Mouse (Mus musculus) cerebellum, adult 18-20 months (tissue): ENCODE measurements around the gene Dao.

Source experiments
- DNase-seq, 2 experiments: peaks; one replicate each; pipeline ENCODE4 v3.0.0; 2021

Gene Dao

DNA sequence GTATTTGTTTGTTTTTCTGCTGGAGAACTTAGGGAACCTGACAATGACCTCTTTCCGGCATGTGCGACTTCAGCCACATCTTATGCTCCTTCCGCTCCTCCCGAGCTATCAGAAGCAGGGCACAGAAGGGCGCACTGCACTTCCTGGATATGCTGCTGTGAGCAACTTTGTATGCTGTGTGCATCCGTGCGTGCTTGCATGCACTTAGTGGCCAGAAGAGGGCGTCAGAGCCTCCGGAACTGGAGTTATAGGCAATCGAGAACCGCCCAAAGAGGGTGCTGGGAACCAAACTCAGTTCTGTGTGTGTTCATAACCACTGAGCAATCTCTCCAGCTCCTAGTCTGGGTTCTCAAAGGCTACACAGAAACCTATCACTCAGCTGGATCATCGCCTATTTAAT, 27.1 kb downstream of the Dao start:
- DNase-seq: no peak

DNA sequence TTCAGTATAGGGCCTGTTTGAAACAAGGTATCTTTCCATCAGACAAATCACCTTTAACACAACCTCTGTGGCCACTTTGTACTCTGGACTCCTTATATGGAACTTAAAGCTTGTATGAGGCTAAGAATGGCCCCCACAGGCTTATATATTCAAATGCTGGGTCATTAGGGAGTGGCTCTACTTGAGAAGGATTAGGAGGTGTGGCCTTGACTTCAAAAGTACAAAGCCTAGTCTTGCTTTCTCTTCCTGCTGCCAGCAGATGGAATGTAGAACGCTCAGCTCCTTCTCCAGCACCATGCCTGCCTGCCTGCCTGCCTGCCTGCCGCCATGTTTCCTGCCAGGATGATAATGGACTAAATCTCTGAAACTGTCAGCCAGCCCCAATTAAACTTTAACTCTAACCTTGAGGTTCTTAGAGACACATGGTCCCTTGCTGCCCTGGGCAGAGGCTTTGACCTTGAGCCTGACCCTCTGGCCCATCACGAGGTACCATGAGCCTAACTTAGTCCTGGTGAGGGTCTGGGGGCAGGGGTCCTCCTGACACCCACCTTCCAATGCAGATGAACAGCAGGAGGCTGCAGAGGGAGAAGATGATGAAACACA, 28.8 kb downstream of the Dao start:
- DNase-seq: no peak

GRCm38 (mm10) chr5:114034393-114034792, 30.9 kb downstream of the Dao start:
- DNase-seq: no peak

- peak; percentile 41 to 49 for DNase-seq
Measured at GRCm38 (mm10) chr5:114035111-114035510, 31.6 kb downstream of the Dao start.

DNA sequence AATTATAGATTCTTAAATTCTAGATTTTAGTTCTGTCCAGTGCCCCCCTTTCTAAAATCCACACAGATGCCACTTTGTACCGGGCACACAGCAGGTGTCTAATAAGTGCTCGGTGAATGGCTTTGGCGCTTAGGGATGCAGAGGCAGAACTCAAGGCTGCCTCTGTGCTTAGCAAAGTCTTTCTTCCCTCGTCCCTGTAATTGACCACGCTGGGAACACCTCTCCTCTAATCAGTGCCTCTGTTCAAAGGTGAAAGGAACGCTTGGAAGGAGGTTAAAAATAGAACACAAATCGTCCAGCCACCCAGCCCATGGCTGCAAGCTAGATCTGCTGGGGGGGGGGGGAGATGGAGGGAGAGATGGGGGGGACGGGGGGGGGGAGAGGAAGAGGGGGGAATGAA, 37.0 kb downstream of the Dao start:
- no peak for DNase-seq

DNA sequence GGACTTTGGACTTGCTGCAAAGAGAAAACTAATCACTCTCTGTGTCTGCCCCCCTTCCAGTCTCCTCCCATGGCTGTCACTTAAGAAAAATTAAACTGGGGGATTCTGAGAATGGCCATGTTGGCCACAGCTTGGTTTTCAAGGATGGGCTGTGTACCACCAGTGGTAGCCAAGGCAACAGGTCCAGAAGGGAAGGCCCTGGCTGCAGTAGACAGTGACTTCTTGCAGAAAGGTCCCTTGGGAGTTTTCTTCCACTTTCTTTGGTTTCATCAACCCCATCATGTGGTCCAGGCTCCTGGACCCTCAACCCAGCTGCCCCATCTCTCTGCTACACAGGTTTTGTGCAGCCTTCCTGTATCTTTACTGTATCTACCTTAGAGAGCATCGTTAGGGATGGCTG, 37.4 kb downstream of the Dao start:
- DNase-seq: no peak

- DNase-seq: no peak
Measured at GRCm38 (mm10) chr5:114041327-114041930, 37.9 kb downstream of the Dao start.

- DNase-seq: no peak
Measured at GRCm38 (mm10) chr5:114043800-114044199, 40.3 kb downstream of the Dao start.

GRCm38 (mm10) chr5:114045134-114045533, 41.6 kb downstream of the Dao start:
- no peak for DNase-seq

DNA sequence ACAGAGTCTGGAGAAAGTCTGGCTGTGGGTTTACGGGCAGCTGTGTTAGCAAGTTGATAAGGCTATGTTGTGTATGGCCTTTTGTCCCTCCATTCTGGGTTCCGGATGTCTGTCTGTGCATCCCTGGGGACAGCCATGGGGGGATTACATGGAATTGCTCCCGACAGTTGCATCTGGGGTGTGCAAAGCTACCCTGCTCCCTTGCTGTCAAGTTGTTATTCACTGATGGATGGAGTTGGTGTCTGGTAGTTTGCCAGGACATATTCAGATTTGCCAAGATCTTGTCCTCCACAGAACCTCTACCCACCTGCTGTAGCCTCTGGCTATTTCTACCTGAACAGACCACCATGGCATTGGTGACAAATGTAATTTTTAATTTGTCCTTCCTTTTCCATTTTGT, 42.6 kb downstream of the Dao start:
- DNase-seq: no peak

- DNase-seq: no peak
Measured at GRCm38 (mm10) chr5:114046604-114047003, 43.1 kb downstream of the Dao start.

DNA sequence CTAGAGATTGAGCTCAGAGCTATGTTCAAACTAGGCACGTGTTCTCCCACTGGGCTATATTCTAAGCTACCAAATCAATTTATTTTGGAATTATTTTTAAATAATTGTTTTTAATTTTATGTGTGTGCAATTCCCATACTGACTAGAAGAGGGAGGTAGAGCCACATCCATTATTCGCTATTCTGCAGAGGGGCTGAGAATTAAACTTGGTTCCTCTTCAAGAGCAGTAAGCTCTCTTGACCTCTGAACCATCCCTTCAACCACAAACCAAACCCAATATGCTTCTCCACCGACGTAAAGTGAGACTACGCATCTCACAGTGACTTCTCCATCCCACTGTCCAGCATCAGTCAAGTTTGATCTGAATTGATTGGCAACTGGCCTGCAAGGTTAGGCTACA, 43.7 kb downstream of the Dao start:
- no peak for DNase-seq

DNA sequence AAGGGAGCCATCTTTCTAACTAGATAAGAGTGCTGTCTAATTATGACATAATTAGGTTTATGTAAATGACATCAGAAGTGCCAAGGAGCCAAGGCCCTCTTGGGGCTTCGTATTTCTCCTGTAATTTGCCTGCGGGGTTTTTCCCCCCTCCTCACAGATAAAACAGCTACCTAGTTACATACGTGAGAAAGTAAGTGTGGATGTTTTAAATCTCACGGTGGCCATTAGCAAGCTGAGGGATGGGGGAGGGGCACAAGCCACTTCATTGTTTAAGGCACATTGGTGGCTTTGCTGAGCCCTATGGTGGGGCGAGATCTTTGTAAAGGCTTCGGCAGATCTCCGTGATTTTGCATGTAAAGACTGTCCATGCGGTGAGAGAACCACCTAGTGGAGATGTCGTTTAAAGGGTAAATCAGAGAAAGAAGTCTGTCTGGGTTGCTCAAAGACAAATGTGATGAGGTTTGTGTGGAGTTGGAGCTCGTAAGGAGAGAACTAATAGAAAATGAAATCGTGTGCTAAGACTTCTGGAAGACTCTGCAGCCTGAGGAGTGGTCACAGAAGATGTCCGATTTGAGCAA, 45.3 kb downstream of the Dao start:
- no peak for DNase-seq

- DNase-seq: peak; percentile 64 to 81
Measured at GRCm38 (mm10) chr5:114052246-114052761, 48.8 kb downstream of the Dao start.

- peak; percentile 33 to 40 for DNase-seq
Measured at GRCm38 (mm10) chr5:114057129-114057731, 53.7 kb downstream of the Dao start.

DNA sequence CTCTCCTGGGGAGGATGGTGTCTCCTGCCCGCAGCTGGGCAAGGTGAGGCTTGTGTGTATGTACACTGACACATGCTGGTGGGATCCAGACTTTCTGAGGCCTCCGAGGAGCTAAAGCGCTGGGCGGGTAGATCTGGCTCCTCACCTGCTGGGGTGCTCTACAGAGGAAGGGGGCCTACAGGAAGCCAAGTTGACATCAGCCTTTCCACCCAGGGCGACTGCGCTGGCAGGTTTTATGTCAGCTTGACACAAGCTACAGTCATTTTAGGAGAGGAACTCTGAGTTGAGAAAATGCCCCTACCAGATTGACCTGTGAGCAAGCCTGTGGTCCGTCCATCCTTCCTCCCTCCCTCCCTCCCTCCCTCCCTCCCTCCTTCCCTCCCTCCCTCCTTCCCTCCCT, 58.2 kb downstream of the Dao start:
- no peak for DNase-seq

DNA sequence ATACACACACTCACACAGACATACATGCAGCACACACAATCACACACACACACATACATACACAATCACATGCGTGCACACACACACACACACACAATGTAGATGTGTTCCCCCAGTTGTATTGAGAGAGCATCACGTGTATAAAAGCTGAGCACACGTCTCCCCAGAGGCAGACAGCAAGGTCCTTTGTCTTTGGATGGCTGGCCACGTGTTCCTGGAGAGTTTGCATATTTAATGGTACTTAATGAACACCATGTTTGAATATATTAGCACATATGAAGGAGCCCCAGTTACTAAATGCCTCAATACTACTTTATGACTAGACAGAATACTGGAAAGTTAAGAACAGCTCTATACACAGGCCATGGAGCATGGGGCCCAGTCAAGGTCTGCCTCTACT, 60.5 kb downstream of the Dao start:
- DNase-seq: no peak

DNA sequence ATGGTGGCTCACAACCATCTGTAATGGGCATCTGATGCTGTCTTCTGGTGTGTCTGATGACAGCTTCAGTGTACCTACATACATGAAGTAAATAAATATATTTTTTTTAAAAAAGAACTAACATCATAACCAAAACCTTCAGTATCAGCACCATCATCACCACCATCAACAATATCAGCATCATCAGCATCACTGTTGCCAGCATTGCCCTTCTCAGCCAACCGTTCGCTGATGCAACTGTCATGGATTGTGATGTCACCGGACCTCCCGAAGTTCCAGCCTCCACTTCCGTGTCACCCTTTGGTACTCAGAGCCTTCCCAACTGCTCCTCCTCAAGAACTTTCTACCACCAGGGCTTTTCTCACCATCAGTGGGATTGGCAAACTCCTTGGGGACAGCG, 61.7 kb downstream of the Dao start, which contains the start of gene Usp30:
Gene Usp30, plus strand, starts transcription at position 301 of the 400 bp plus-strand sequence.
- no peak for DNase-seq

DNA sequence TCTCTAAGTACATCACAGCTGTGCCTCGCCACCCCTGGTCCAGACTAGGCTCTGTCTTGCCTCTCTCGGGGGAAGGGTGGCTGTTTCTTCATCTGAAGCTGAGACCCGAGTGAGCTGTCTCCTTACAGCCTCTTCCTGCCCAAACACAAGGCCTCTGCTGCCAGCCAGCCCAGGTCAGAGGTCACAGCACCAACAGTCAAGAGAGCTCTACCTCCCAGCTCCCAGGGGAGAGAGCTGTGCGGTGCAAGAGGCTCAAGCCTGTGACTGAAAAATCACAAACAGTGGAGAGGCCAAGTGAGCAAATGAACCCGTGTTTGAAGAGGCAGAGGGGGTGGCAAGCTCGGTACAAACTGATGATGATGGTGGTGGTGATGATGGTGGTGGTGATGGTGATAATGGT, 63.1 kb downstream of the Dao start:
- no peak for DNase-seq

- no peak for DNase-seq
Measured at GRCm38 (mm10) chr5:114067543-114067942, 64.0 kb downstream of the Dao start.

DNA sequence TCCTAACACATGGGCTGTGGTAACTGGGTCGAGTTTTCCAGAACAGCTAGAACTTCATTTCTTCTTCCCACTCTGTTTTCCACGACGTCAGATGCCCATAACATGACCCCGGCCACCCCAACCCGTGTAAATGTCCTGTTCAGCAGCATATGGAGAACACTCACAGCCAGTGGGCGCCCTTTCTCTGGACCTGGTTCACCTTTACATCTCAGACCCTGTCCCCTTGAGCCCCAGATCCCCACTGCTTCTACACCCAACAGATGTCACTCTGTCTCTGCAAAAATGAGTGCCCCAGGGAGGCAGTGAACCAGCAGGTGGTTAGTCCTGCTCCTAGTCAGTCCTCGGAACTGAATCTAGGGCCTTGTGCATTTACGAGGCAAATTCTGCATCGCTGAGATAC, 64.5 kb downstream of the Dao start:
- no peak for DNase-seq

GRCm38 (mm10) chr5:114070858-114071257, 67.4 kb downstream of the Dao start:
- DNase-seq: no peak

DNA sequence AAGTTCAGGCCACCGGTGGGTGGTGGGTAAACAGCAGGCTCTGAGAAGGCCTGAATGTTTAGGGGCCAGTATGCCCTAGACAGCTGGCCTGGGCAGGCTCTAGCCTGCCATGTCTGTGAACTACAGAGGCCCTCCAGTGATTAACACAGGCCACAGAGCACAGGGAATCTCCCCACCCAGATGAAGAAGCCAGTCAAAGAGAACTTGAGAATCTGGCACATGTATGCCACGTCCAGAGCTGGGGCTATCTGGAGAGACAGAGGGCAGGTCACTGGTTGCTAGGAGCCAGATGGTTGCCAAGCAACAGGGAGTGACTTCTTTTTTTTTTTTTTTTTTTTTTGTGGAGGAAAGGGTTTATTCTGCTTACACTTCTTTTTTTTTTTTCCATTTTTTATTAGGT, 68.8 kb downstream of the Dao start:
- no peak for DNase-seq
